Mouse (Mus musculus) MEL (cell line): ENCODE measurements around the gene Fscn3. TPM values are rescaled to one million over a fixed set of nuclear protein-coding genes. Genes with fewer than 3 reads are reported as not detected.

Experiments
- DNase-seq: peaks from one replicate; pipeline ENCODE4 v3.0.0; 2011; ENCODE audit warnings: low read depth, low spot score
- H3K27ac ChIP-seq: 2 replicates; pipeline ENCODE4 v1.5.1; 2012; ENCODE audit warnings: low read depth, mild to moderate bottlenecking, control low read depth, low read length, moderate library complexity; ENCODE audit not compliant: control insufficient read depth
- H3K27me3 ChIP-seq, 2 experiments: fragments of 150-350 bp in 1 of 2; sonication (generic) in 1 of 2; 2 replicates each; pipeline ENCODE4 v1.6.1; 2012; ENCODE audit warnings: low read length in 2 of 2, mild to moderate bottlenecking in 2 of 2, improper control_type of control experiment in 1 of 2, moderate library complexity in 1 of 2; ENCODE audit not compliant: insufficient read depth in 2 of 2, control insufficient read depth in 1 of 2
- H3K36me3 ChIP-seq, 2 experiments: 2 replicates each; pipeline ENCODE4 v1.6.1; 2012 to 2014; ENCODE audit warnings: low read length in 2 of 2, improper control_type of control experiment in 1 of 2, inconsistent platforms in 1 of 2, mild to moderate bottlenecking in 1 of 2; ENCODE audit not compliant: insufficient read depth in 2 of 2, control insufficient read depth in 1 of 2
- H3K4me1 ChIP-seq, 2 experiments: fragments of 150-350 bp in 1 of 2; sonication (generic) in 1 of 2; 2 replicates each; pipeline ENCODE4 v1.6.1; 2012; ENCODE audit warnings: low read length in 2 of 2, improper control_type of control experiment in 1 of 2, mild to moderate bottlenecking in 1 of 2; ENCODE audit not compliant: insufficient read depth in 2 of 2, control insufficient read depth in 1 of 2
- H3K4me3 ChIP-seq, 2 experiments: fragments of 150-350 bp in 1 of 2; sonication (generic) in 1 of 2; 2 replicates each; pipeline ENCODE4 v1.5.1; 2012; ENCODE audit warnings: low read depth in 2 of 2, low read length in 2 of 2, mild to moderate bottlenecking in 2 of 2, moderate library complexity in 2 of 2, control low read depth in 1 of 2, improper control_type of control experiment in 1 of 2; ENCODE audit not compliant: control insufficient read depth in 1 of 2, insufficient read depth in 1 of 2
- H3K79me2 ChIP-seq: 2 replicates; pipeline ENCODE4 v1.6.1; 2012; ENCODE audit warnings: mild to moderate bottlenecking, low read length, moderate library complexity; ENCODE audit not compliant: control insufficient read depth, poor library complexity, insufficient read depth
- H3K9ac ChIP-seq: 2 replicates; pipeline ENCODE4 v1.6.1; 2012; ENCODE audit warnings: low read depth, mild to moderate bottlenecking, control low read depth, low read length, moderate library complexity; ENCODE audit not compliant: control insufficient read depth, poor library complexity, severe bottlenecking
- H3K9me3 ChIP-seq: fragments of 150-350 bp; sonication (generic); replicated peaks from 2 replicates; pipeline ENCODE4 v1.6.1; 2012; ENCODE audit warnings: mild to moderate bottlenecking, low read length, improper control_type of control experiment, moderate library complexity; ENCODE audit not compliant: insufficient read depth
- BHLHE40 ChIP-seq: IDR thresholded peaks from 2 replicates; pipeline ENCODE4 v1.6.1; 2012; ENCODE audit warnings: low read depth, mild to moderate bottlenecking, inconsistent platforms, low read length, improper control_type of control experiment, borderline replicate concordance
- CHD1 ChIP-seq: IDR thresholded peaks from 2 replicates; pipeline ENCODE4 v1.6.1; 2012; ENCODE audit warnings: low read depth, mild to moderate bottlenecking, inconsistent platforms, low read length, improper control_type of control experiment
- CTCF ChIP-seq, 3 experiments: IDR thresholded peaks in 2 of 3; conservative IDR thresholded peaks in 1 of 3; 2 replicates each; pipeline ENCODE4 v1.5.1; 2011 to 2012; ENCODE audit warnings: low read length in 3 of 3, low read depth in 2 of 3, mild to moderate bottlenecking in 2 of 3, improper control_type of control experiment in 1 of 3, inconsistent platforms in 1 of 3, mixed read lengths in 1 of 3, moderate library complexity in 1 of 3; ENCODE audit not compliant: control insufficient read depth in 1 of 3, insufficient read depth in 1 of 3, poor library complexity in 1 of 3, severe bottlenecking in 1 of 3
- E2F4 ChIP-seq: IDR thresholded peaks from 2 replicates; pipeline ENCODE4 v1.6.1; 2011; ENCODE audit warnings: low read depth, low read length, improper control_type of control experiment, borderline replicate concordance
- EP300 ChIP-seq, 2 experiments: IDR thresholded peaks; 2 replicates each; pipeline ENCODE4 v1.6.1; 2011; ENCODE audit warnings: improper control_type of control experiment in 2 of 2, low read length in 2 of 2, low read depth in 1 of 2, mild to moderate bottlenecking in 1 of 2
- ETS1 ChIP-seq: IDR thresholded peaks from 2 replicates; pipeline ENCODE4 v1.6.1; 2012; ENCODE audit warnings: low read depth, mild to moderate bottlenecking, inconsistent platforms, low read length, improper control_type of control experiment, moderate library complexity
- HCFC1 ChIP-seq: IDR thresholded peaks from 2 replicates; pipeline ENCODE4 v1.6.1; 2012; ENCODE audit warnings: low read depth, mild to moderate bottlenecking, inconsistent platforms, low read length, improper control_type of control experiment, moderate library complexity
- JUND ChIP-seq: IDR thresholded peaks from 2 replicates; pipeline ENCODE4 v1.6.1; 2011; ENCODE audit warnings: low read depth, mild to moderate bottlenecking, improper control_type of control experiment, low read length
- KAT2A ChIP-seq: conservative IDR thresholded peaks from 2 replicates; pipeline ENCODE4 v1.6.1; 2012; ENCODE audit warnings: low read depth, low read length, improper control_type of control experiment, inconsistent platforms
- MAFK ChIP-seq: IDR thresholded peaks from 2 replicates; pipeline ENCODE4 v1.6.1; 2011; ENCODE audit warnings: low read depth, mild to moderate bottlenecking, low read length, improper control_type of control experiment, borderline replicate concordance
- MAX ChIP-seq: IDR thresholded peaks from 2 replicates; pipeline ENCODE4 v1.6.1; 2011; ENCODE audit warnings: low read length, improper control_type of control experiment
- MEF2A ChIP-seq: IDR thresholded peaks from 2 replicates; pipeline ENCODE4 v1.6.1; 2014; ENCODE audit warnings: low read depth, mild to moderate bottlenecking, inconsistent platforms, low read length, improper control_type of control experiment; ENCODE audit not compliant: poor library complexity, insufficient replicate concordance, severe bottlenecking; ENCODE audit errors: extremely low read depth
- MXI1 ChIP-seq: IDR thresholded peaks from 2 replicates; pipeline ENCODE4 v1.6.1; 2011; ENCODE audit warnings: mild to moderate bottlenecking, low read depth, low read length, improper control_type of control experiment
- MYC ChIP-seq: IDR thresholded peaks from 2 replicates; pipeline ENCODE4 v1.6.1; 2011; ENCODE audit warnings: low read depth, mild to moderate bottlenecking, low read length, improper control_type of control experiment, moderate library complexity
- POLR2AphosphoS2 ChIP-seq: IDR thresholded peaks from 2 replicates; pipeline ENCODE4 v1.6.1; 2011; ENCODE audit warnings: low read length, improper control_type of control experiment
- RAD21 ChIP-seq: IDR thresholded peaks from 2 replicates; pipeline ENCODE4 v1.6.1; 2011; ENCODE audit warnings: mild to moderate bottlenecking, low read depth, low read length, improper control_type of control experiment
- SIN3A ChIP-seq: IDR thresholded peaks from 2 replicates; pipeline ENCODE4 v1.6.1; 2012; ENCODE audit warnings: low read length, improper control_type of control experiment, inconsistent platforms
- SMC3 ChIP-seq: IDR thresholded peaks from 2 replicates; pipeline ENCODE4 v1.6.1; 2011; ENCODE audit warnings: low read depth, low read length, improper control_type of control experiment
- TCF12 ChIP-seq: IDR thresholded peaks from 2 replicates; pipeline ENCODE4 v1.6.1; 2014; ENCODE audit warnings: low read depth, mild to moderate bottlenecking, inconsistent platforms, low read length, improper control_type of control experiment, moderate library complexity
- USF1 ChIP-seq: IDR thresholded peaks from 2 replicates; pipeline ENCODE4 v1.6.1; 2014; ENCODE audit warnings: low read depth, mild to moderate bottlenecking, inconsistent platforms, low read length, improper control_type of control experiment, moderate library complexity
- USF2 ChIP-seq, 2 experiments: IDR thresholded peaks; 2 replicates each; pipeline ENCODE4 v1.6.1; 2011 to 2012; ENCODE audit warnings: improper control_type of control experiment in 2 of 2, low read length in 2 of 2, borderline replicate concordance in 1 of 2, inconsistent platforms in 1 of 2, low read depth in 1 of 2, mild to moderate bottlenecking in 1 of 2; ENCODE audit not compliant: insufficient read depth in 1 of 2
- ZC3H11A ChIP-seq: IDR thresholded peaks from 2 replicates; pipeline ENCODE4 v1.6.1; 2012; ENCODE audit warnings: low read depth, mild to moderate bottlenecking, inconsistent platforms, low read length, improper control_type of control experiment
- ZKSCAN1 ChIP-seq: IDR thresholded peaks from 2 replicates; pipeline ENCODE4 v1.6.1; 2012; ENCODE audit warnings: low read depth, mild to moderate bottlenecking, inconsistent platforms, low read length, improper control_type of control experiment, moderate library complexity
- ZMIZ1 ChIP-seq: IDR thresholded peaks from 2 replicates; pipeline ENCODE4 v1.6.1; 2012; ENCODE audit warnings: low read depth, mild to moderate bottlenecking, inconsistent platforms, low read length, improper control_type of control experiment, moderate library complexity
- ZNF384 ChIP-seq: IDR thresholded peaks from 2 replicates; pipeline ENCODE4 v1.6.1; 2012; ENCODE audit warnings: low read depth, mild to moderate bottlenecking, inconsistent platforms, low read length, improper control_type of control experiment
- polyA plus RNA-seq, 2 experiments: library from polyadenylated mRNA; stranded (reverse) in 1 of 2; unstranded in 1 of 2; fragments of >175 nt in 1 of 2; fragments of >200 nt in 1 of 2; gene quantifications; 2 replicates each; pipeline versions ENCODE4 v1.2.1 to v1.2.4; 2012; ENCODE audit warnings: low replicate concordance in 2 of 2, low read depth in 1 of 2; ENCODE audit not compliant: insufficient read length in 2 of 2, insufficient read depth in 1 of 2, missing spikeins in 1 of 2
- total RNA-seq: library from RNA; depleted of rRNA; stranded (reverse); fragments of 300-350 nt; gene quantifications from 2 replicates; pipeline ENCODE4 v1.2.3, GENCODE M21; 2012

Gene Fscn3
- total and polyA plus RNA-seq, 3 experiments, result not detected

- Histone ChIP-seq H3K36me3 (no peaks in the 10 kb centered on the region), H3K27ac (no peak overlapping the region), H3K9me3 (no peaks in the 10 kb centered on the region), H3K4me1 (no peaks in the 10 kb centered on the region), H3K27me3 (peaks cover 6% of the 10 kb centered on the region in 2 experiments), H3K9ac (no peak overlapping the region), H3K79me2 (no peaks in the 10 kb centered on the region), H3K4me3 (no peak overlapping the region)
- no peak for DNase-seq
- TF ChIP-seq E2F4, result no peak
- TF ChIP-seq SMC3, result no peak
- TF ChIP-seq KAT2A, result no peak
- TF ChIP-seq MXI1, result no peak
- no peak for TF ChIP-seq SIN3A
- TF ChIP-seq CHD1, result no peak
- no peak for TF ChIP-seq MYC
These were observed 31.7 kb downstream of the Fscn3 start for GRCm38 (mm10) chr6:28459221-28459668.

- no peak overlapping the region for H3K4me3 ChIP-seq
- peaks cover 4 to 12% of the 10 kb centered on the region in 2 experiments for H3K27me3 ChIP-seq
- DNase-seq, result peak; percentile 32
- H3K9me3 ChIP-seq, result no peaks in the 10 kb centered on the region
- TF ChIP-seq MAFK, result no peak
- TF ChIP-seq USF1, result no peak
- peak; percentile 28; the same call in 1 of the 2 replicates for TF ChIP-seq ZC3H11A
- TF ChIP-seq SMC3, result peak; percentile 59
- TF ChIP-seq ZKSCAN1, result no peak
- no peak for TF ChIP-seq KAT2A
- no peak for TF ChIP-seq SIN3A
- no peak for TF ChIP-seq EP300 (IDR thresholded peaks at IDR 0.05; ENCODE audit: low read depth in 1 of 2, low read length in 2 of 2)
- TF ChIP-seq MAX, result no peak
- peak; percentile 37 for TF ChIP-seq RAD21
- no peak for TF ChIP-seq MXI1
- TF ChIP-seq CTCF (IDR thresholded peaks at IDR 0.05 in 2 of 3, conservative IDR thresholded peaks at IDR 0.05 in 1 of 3; ENCODE audit: control insufficient read depth in 1 of 3, insufficient read depth in 1 of 3, low read depth in 2 of 3, low read length in 3 of 3, poor library complexity in 1 of 3, severe bottlenecking in 1 of 3), result peak; percentile 46 to 71 (median 55)
- TF ChIP-seq ZNF384, result no peak
- TF ChIP-seq POLR2AphosphoS2, result no peak
- TF ChIP-seq ZMIZ1, result no peak
- no peak for TF ChIP-seq MYC
- no peak for TF ChIP-seq MEF2A
- no peak for TF ChIP-seq USF2 (IDR thresholded peaks at IDR 0.05; ENCODE audit: borderline replicate concordance in 1 of 2, insufficient read depth in 1 of 2, low read depth in 1 of 2, low read length in 2 of 2)
- no peak for TF ChIP-seq CHD1
- no peak for TF ChIP-seq JUND
- no peak for TF ChIP-seq TCF12
- TF ChIP-seq HCFC1, result no peak
- TF ChIP-seq ETS1, result no peak
- no peak for TF ChIP-seq BHLHE40
- H3K9ac ChIP-seq, result no peak overlapping the region
- H3K4me1 ChIP-seq, result no peaks in the 10 kb centered on the region
- no peaks in the 10 kb centered on the region for H3K36me3 ChIP-seq
- H3K27ac ChIP-seq, result no peak overlapping the region
- no peaks in the 10 kb centered on the region for H3K79me2 ChIP-seq
These were observed 32.9 kb downstream of the Fscn3 start for GRCm38 (mm10) chr6:28460534-28460933.
